In genomic region chr1:170173991-170174813, GRCm38 (mm10) we compare ENCODE assay signal across 8 mouse cellular contexts. TPM values are rescaled to one million over a fixed set of nuclear protein-coding genes. Genes with fewer than 3 reads are reported as not detected.
DNase-seq lines count a peak whose midpoint lies in the region; ATAC-seq and TF ChIP-seq lines count a peak whose summit lies in the region.

No protein-coding gene starts in this region.

- peak overlapping the region; percentile 72 for H3K4me2 ChIP-seq in lung, embryonic 15.5 days

- WGBS in lung, adult 2 months, result under 1% methylated on average over 50 of the region's 50 CpGs
- under 1% methylated on average over 50 of the region's 50 CpGs for WGBS in lung, embryonic 15.5 days
- under 1% methylated on average over 50 of the region's 50 CpGs for WGBS in small intestine, adult 2 months

- H3K4me1 ChIP-seq in lung, adult 2 months (ENCODE audit: control insufficient read depth, insufficient read depth, low read length), result peaks cover 6% of the 10 kb centered on the region
- peaks cover 39% of the 10 kb centered on the region for H3K4me1 ChIP-seq in erythroblast, embryonic 14.5 days (ENCODE audit: control insufficient read depth)
- peaks cover 10% of the 10 kb centered on the region for H3K4me1 ChIP-seq in lung, embryonic 15.5 days
- peaks cover 12% of the 10 kb centered on the region for H3K4me1 ChIP-seq in small intestine, adult 2 months (ENCODE audit: control insufficient read depth, insufficient read depth, insufficient read length, low read length)

- no peaks in the 10 kb centered on the region for H3K27me3 ChIP-seq in erythroblast, embryonic 14.5 days (ENCODE audit: control insufficient read depth)
- H3K27me3 ChIP-seq in lung, embryonic 15.5 days, result no peaks in the 10 kb centered on the region
- no peaks in the 10 kb centered on the region for H3K27me3 ChIP-seq in small intestine, adult 2 months (ENCODE audit: control insufficient read depth, insufficient read depth, low read length)

- TF ChIP-seq CTCF in lung, adult 2 months (IDR thresholded peaks at IDR 0.05; ENCODE audit: insufficient read depth, low read length), result no peak
- no peak for TF ChIP-seq CTCF in small intestine, adult 2 months (IDR thresholded peaks at IDR 0.05; ENCODE audit: extremely low read depth, insufficient read length, insufficient replicate concordance, low read depth, low read length)

- peak; percentile 25 for ATAC-seq in inflammation-experienced regulatory T-cells, adult 6 months
- no peak; the same call in 1 of the 2 replicates for ATAC-seq in lung, embryonic 15.5 days (ENCODE audit: borderline replicate concordance, extremely low read depth, low FRiP score, low TSS enrichment)

- peak; percentile 58 for DNase-seq in lung, adult 2 months
- no peak for DNase-seq in lung, postnatal 4 days
- peak; percentile 62 for DNase-seq in R1 (ENCODE audit: low read depth, low spot score)
- no peak for DNase-seq in right cerebral cortex, postnatal 4 days

- H3K9ac ChIP-seq in lung, embryonic 15.5 days, result peak overlapping the region; percentile 81

- H3K36me3 ChIP-seq in erythroblast, embryonic 14.5 days (ENCODE audit: control insufficient read depth), result peaks cover 4% of the 10 kb centered on the region
- no peaks in the 10 kb centered on the region for H3K36me3 ChIP-seq in lung, embryonic 15.5 days
- 0 out of 2 replicates have a peak, but pooled peaks cover 2% of the 10 kb centered on the region for H3K36me3 ChIP-seq in small intestine, adult 2 months (ENCODE audit: control insufficient read depth, insufficient read depth, low read length)

- H3K4me3 ChIP-seq in lung, adult 2 months (replicated peaks; ENCODE audit: extremely low read depth, low read depth, low read length), result peak overlapping the region; percentile 92
- peak overlapping the region; percentile 91 for H3K4me3 ChIP-seq in erythroblast, embryonic 14.5 days (replicated peaks)
- peak overlapping the region; percentile 90 for H3K4me3 ChIP-seq in lung, embryonic 15.5 days
- peak overlapping the region; percentile 87 for H3K4me3 ChIP-seq in small intestine, adult 2 months (ENCODE audit: low read depth, low read length)

- TF ChIP-seq POLR2A in lung, adult 2 months (IDR thresholded peaks at IDR 0.05; ENCODE audit: borderline replicate concordance, extremely low read depth, low read depth, low read length), result 0 out of 2 replicates have a peak, but pooled peaks have one; percentile 31
- TF ChIP-seq POLR2A in small intestine, adult 2 months (IDR thresholded peaks at IDR 0.05; ENCODE audit: low read depth, low read length), result no peak; the same call in 1 of the 2 replicates

- H3K27ac ChIP-seq in lung, embryonic 15.5 days, result peak overlapping the region; percentile 80
- peak overlapping the region; percentile 85 for H3K27ac ChIP-seq in small intestine, adult 2 months (ENCODE audit: insufficient read depth, low read depth, low read length)

- no peaks in the 10 kb centered on the region for H3K9me3 ChIP-seq in erythroblast, embryonic 14.5 days (ENCODE audit: control insufficient read depth, low read length)
- H3K9me3 ChIP-seq in lung, embryonic 15.5 days, result no peaks in the 10 kb centered on the region

RNA-seq across cellular contexts. Expression of gene Uap1, which starts 0.6 kb away (rescaled TPM):
- 17.2 and 19.4 TPM in 2 replicates for polyA plus RNA-seq in lung, adult 2 months (2012; rRNA removed)
- polyA plus RNA-seq in erythroblast, embryonic 14.5 days (2012), result 0.31 and 0.32 TPM in 2 replicates
- polyA plus RNA-seq in inflammation-experienced regulatory T-cells, adult 6 months (2017; shearing (Covaris generic)), result 10 to 100 TPM; 10.6 to 22.9 (median 14.7) TPM
- polyA plus RNA-seq in lung, embryonic 15.5 days (2015; fragmentation: Nextera tagmentation; extraction: Ambion mirVana), result 53.4 and 54.8 TPM in 2 replicates
- polyA plus RNA-seq in small intestine, adult 2 months (2012; rRNA removed), result 4.8 and 15.1 TPM in 2 replicates

RNA-seq across cellular contexts. Expression of gene Uhmk1, which starts 41.0 kb away (rescaled TPM):
- polyA plus RNA-seq in lung, adult 2 months (2012; rRNA removed), result 13.0 and 18.3 TPM in 2 replicates
- polyA plus RNA-seq in erythroblast, embryonic 14.5 days (2012), result 0.07 and 0.08 TPM in 2 replicates
- 10 to 100 TPM; 12.3 to 14.1 (median 12.8) TPM for polyA plus RNA-seq in inflammation-experienced regulatory T-cells, adult 6 months (2017; shearing (Covaris generic))
- 7.1 and 7.2 TPM in 2 replicates for polyA plus RNA-seq in lung, embryonic 15.5 days (2015; fragmentation: Nextera tagmentation; extraction: Ambion mirVana)
- 2.1 and 4.5 TPM in 2 replicates for polyA plus RNA-seq in small intestine, adult 2 months (2012; rRNA removed)

RNA-seq across cellular contexts. Expression of gene Sh2d1b2, which starts 58.3 kb away (rescaled TPM):
- polyA plus RNA-seq in lung, adult 2 months (2012; rRNA removed), result 0.23 TPM in 1 of 2 replicates, not detected in the other
- not detected in 2 replicates for polyA plus RNA-seq in erythroblast, embryonic 14.5 days (2012)
- polyA plus RNA-seq in inflammation-experienced regulatory T-cells, adult 6 months (2017; shearing (Covaris generic)), result not detected
- 0.21 TPM in 1 of 2 replicates, not detected in the other for polyA plus RNA-seq in lung, embryonic 15.5 days (2015; fragmentation: Nextera tagmentation; extraction: Ambion mirVana)
- not detected in 2 replicates for polyA plus RNA-seq in small intestine, adult 2 months (2012; rRNA removed)

Comparison
In these comparisons a context has a peak if more than half of its experiments do, and no peak if none do; other contexts are left out.
1. DNase-seq: peak in lung, adult 2 months (single experiment) and R1 (single experiment); none in lung, postnatal 4 days (0 of 2) and right cerebral cortex, postnatal 4 days (single experiment).
2. Peak in every context shown above with its lines, with median percentiles within 50 percentile points of each other: H3K4me3 ChIP-seq.